Mouse (Mus musculus) MEL (cell line): ENCODE measurements around the gene Rpl29. TPM values are rescaled to one million over a fixed set of nuclear protein-coding genes. Genes with fewer than 3 reads are reported as not detected.

Experiments used
- DNase-seq: peaks from one replicate; pipeline ENCODE4 v3.0.0; 2011; ENCODE audit warnings: low read depth, low spot score
- H3K27ac ChIP-seq: 2 replicates; pipeline ENCODE4 v1.5.1; 2012; ENCODE audit warnings: low read depth, mild to moderate bottlenecking, control low read depth, low read length, moderate library complexity; ENCODE audit not compliant: control insufficient read depth
- H3K27me3 ChIP-seq, 2 experiments: fragments of 150-350 bp in 1 of 2; sonication (generic) in 1 of 2; 2 replicates each; pipeline ENCODE4 v1.6.1; 2012; ENCODE audit warnings: low read length in 2 of 2, mild to moderate bottlenecking in 2 of 2, improper control_type of control experiment in 1 of 2, moderate library complexity in 1 of 2; ENCODE audit not compliant: insufficient read depth in 2 of 2, control insufficient read depth in 1 of 2
- H3K36me3 ChIP-seq, 2 experiments: 2 replicates each; pipeline ENCODE4 v1.6.1; 2012 to 2014; ENCODE audit warnings: low read length in 2 of 2, improper control_type of control experiment in 1 of 2, inconsistent platforms in 1 of 2, mild to moderate bottlenecking in 1 of 2; ENCODE audit not compliant: insufficient read depth in 2 of 2, control insufficient read depth in 1 of 2
- H3K4me1 ChIP-seq, 2 experiments: fragments of 150-350 bp in 1 of 2; sonication (generic) in 1 of 2; 2 replicates each; pipeline ENCODE4 v1.6.1; 2012; ENCODE audit warnings: low read length in 2 of 2, improper control_type of control experiment in 1 of 2, mild to moderate bottlenecking in 1 of 2; ENCODE audit not compliant: insufficient read depth in 2 of 2, control insufficient read depth in 1 of 2
- H3K4me3 ChIP-seq, 2 experiments: fragments of 150-350 bp in 1 of 2; sonication (generic) in 1 of 2; 2 replicates each; pipeline ENCODE4 v1.5.1; 2012; ENCODE audit warnings: low read depth in 2 of 2, low read length in 2 of 2, mild to moderate bottlenecking in 2 of 2, moderate library complexity in 2 of 2, control low read depth in 1 of 2, improper control_type of control experiment in 1 of 2; ENCODE audit not compliant: control insufficient read depth in 1 of 2, insufficient read depth in 1 of 2
- H3K79me2 ChIP-seq: 2 replicates; pipeline ENCODE4 v1.6.1; 2012; ENCODE audit warnings: mild to moderate bottlenecking, low read length, moderate library complexity; ENCODE audit not compliant: control insufficient read depth, poor library complexity, insufficient read depth
- H3K9ac ChIP-seq: 2 replicates; pipeline ENCODE4 v1.6.1; 2012; ENCODE audit warnings: low read depth, mild to moderate bottlenecking, control low read depth, low read length, moderate library complexity; ENCODE audit not compliant: control insufficient read depth, poor library complexity, severe bottlenecking
- H3K9me3 ChIP-seq: fragments of 150-350 bp; sonication (generic); replicated peaks from 2 replicates; pipeline ENCODE4 v1.6.1; 2012; ENCODE audit warnings: mild to moderate bottlenecking, low read length, improper control_type of control experiment, moderate library complexity; ENCODE audit not compliant: insufficient read depth
- CHD2 ChIP-seq: IDR thresholded peaks from 2 replicates; pipeline ENCODE4 v1.6.1; 2011; ENCODE audit warnings: low read length, improper control_type of control experiment
- CTCF ChIP-seq, 3 experiments: IDR thresholded peaks in 2 of 3; conservative IDR thresholded peaks in 1 of 3; 2 replicates each; pipeline ENCODE4 v1.5.1; 2011 to 2012; ENCODE audit warnings: low read length in 3 of 3, low read depth in 2 of 3, mild to moderate bottlenecking in 2 of 3, improper control_type of control experiment in 1 of 3, inconsistent platforms in 1 of 3, mixed read lengths in 1 of 3, moderate library complexity in 1 of 3; ENCODE audit not compliant: control insufficient read depth in 1 of 3, insufficient read depth in 1 of 3, poor library complexity in 1 of 3, severe bottlenecking in 1 of 3
- EP300 ChIP-seq, 2 experiments: IDR thresholded peaks; 2 replicates each; pipeline ENCODE4 v1.6.1; 2011; ENCODE audit warnings: improper control_type of control experiment in 2 of 2, low read length in 2 of 2, low read depth in 1 of 2, mild to moderate bottlenecking in 1 of 2
- JUND ChIP-seq: IDR thresholded peaks from 2 replicates; pipeline ENCODE4 v1.6.1; 2011; ENCODE audit warnings: low read depth, mild to moderate bottlenecking, improper control_type of control experiment, low read length
- KAT2A ChIP-seq: conservative IDR thresholded peaks from 2 replicates; pipeline ENCODE4 v1.6.1; 2012; ENCODE audit warnings: low read depth, low read length, improper control_type of control experiment, inconsistent platforms
- MAFK ChIP-seq: IDR thresholded peaks from 2 replicates; pipeline ENCODE4 v1.6.1; 2011; ENCODE audit warnings: low read depth, mild to moderate bottlenecking, low read length, improper control_type of control experiment, borderline replicate concordance
- MAX ChIP-seq: IDR thresholded peaks from 2 replicates; pipeline ENCODE4 v1.6.1; 2011; ENCODE audit warnings: low read length, improper control_type of control experiment
- MAZ ChIP-seq: IDR thresholded peaks from 2 replicates; pipeline ENCODE4 v1.6.1; 2012; ENCODE audit warnings: low read depth, mild to moderate bottlenecking, inconsistent platforms, low read length, improper control_type of control experiment
- MXI1 ChIP-seq: IDR thresholded peaks from 2 replicates; pipeline ENCODE4 v1.6.1; 2011; ENCODE audit warnings: mild to moderate bottlenecking, low read depth, low read length, improper control_type of control experiment
- NRF1 ChIP-seq: IDR thresholded peaks from 2 replicates; pipeline ENCODE4 v1.6.1; 2014; ENCODE audit warnings: low read depth, mild to moderate bottlenecking, inconsistent platforms, low read length, improper control_type of control experiment, moderate library complexity; ENCODE audit not compliant: poor library complexity, insufficient read depth, severe bottlenecking
- POLR2A ChIP-seq, 2 experiments: IDR thresholded peaks; 2 replicates each; pipeline ENCODE4 v1.6.1; 2011 to 2012; ENCODE audit warnings: low read length in 2 of 2, mild to moderate bottlenecking in 2 of 2, control low read depth in 1 of 2, improper control_type of control experiment in 1 of 2, low read depth in 1 of 2, moderate library complexity in 1 of 2; ENCODE audit not compliant: control insufficient read depth in 1 of 2, insufficient read depth in 1 of 2, poor library complexity in 1 of 2
- POLR2AphosphoS5 ChIP-seq: IDR thresholded peaks from 2 replicates; pipeline ENCODE4 v1.6.1; 2012; ENCODE audit warnings: low read depth, borderline replicate concordance, mild to moderate bottlenecking, inconsistent platforms, low read length, moderate library complexity, mixed read lengths
- SIN3A ChIP-seq: IDR thresholded peaks from 2 replicates; pipeline ENCODE4 v1.6.1; 2012; ENCODE audit warnings: low read length, improper control_type of control experiment, inconsistent platforms
- TAL1 ChIP-seq: IDR thresholded peaks from 2 replicates; pipeline ENCODE4 v1.6.1; 2012; ENCODE audit warnings: mild to moderate bottlenecking, inconsistent platforms, low read length, moderate library complexity, mixed read lengths
- TBP ChIP-seq: IDR thresholded peaks from 2 replicates; pipeline ENCODE4 v1.8.0; 2011; ENCODE audit warnings: low read depth, low read length, improper control_type of control experiment
- TCF12 ChIP-seq: IDR thresholded peaks from 2 replicates; pipeline ENCODE4 v1.6.1; 2014; ENCODE audit warnings: low read depth, mild to moderate bottlenecking, inconsistent platforms, low read length, improper control_type of control experiment, moderate library complexity
- UBTF ChIP-seq: IDR thresholded peaks from 2 replicates; pipeline ENCODE4 v1.6.1; 2012; ENCODE audit warnings: low read depth, mild to moderate bottlenecking, inconsistent platforms, low read length, improper control_type of control experiment, moderate library complexity, borderline replicate concordance; ENCODE audit not compliant: insufficient read depth
- USF1 ChIP-seq: IDR thresholded peaks from 2 replicates; pipeline ENCODE4 v1.6.1; 2014; ENCODE audit warnings: low read depth, mild to moderate bottlenecking, inconsistent platforms, low read length, improper control_type of control experiment, moderate library complexity
- USF2 ChIP-seq, 2 experiments: IDR thresholded peaks; 2 replicates each; pipeline ENCODE4 v1.6.1; 2011 to 2012; ENCODE audit warnings: improper control_type of control experiment in 2 of 2, low read length in 2 of 2, borderline replicate concordance in 1 of 2, inconsistent platforms in 1 of 2, low read depth in 1 of 2, mild to moderate bottlenecking in 1 of 2; ENCODE audit not compliant: insufficient read depth in 1 of 2
- ZC3H11A ChIP-seq: IDR thresholded peaks from 2 replicates; pipeline ENCODE4 v1.6.1; 2012; ENCODE audit warnings: low read depth, mild to moderate bottlenecking, inconsistent platforms, low read length, improper control_type of control experiment
- ZMIZ1 ChIP-seq: IDR thresholded peaks from 2 replicates; pipeline ENCODE4 v1.6.1; 2012; ENCODE audit warnings: low read depth, mild to moderate bottlenecking, inconsistent platforms, low read length, improper control_type of control experiment, moderate library complexity
- ZNF384 ChIP-seq: IDR thresholded peaks from 2 replicates; pipeline ENCODE4 v1.6.1; 2012; ENCODE audit warnings: low read depth, mild to moderate bottlenecking, inconsistent platforms, low read length, improper control_type of control experiment
- polyA plus RNA-seq, 2 experiments: library from polyadenylated mRNA; stranded (reverse) in 1 of 2; unstranded in 1 of 2; fragments of >175 nt in 1 of 2; fragments of >200 nt in 1 of 2; gene quantifications; 2 replicates each; pipeline versions ENCODE4 v1.2.1 to v1.2.4; 2012; ENCODE audit warnings: low replicate concordance in 2 of 2, low read depth in 1 of 2; ENCODE audit not compliant: insufficient read length in 2 of 2, insufficient read depth in 1 of 2, missing spikeins in 1 of 2
- total RNA-seq: library from RNA; depleted of rRNA; stranded (reverse); fragments of 300-350 nt; gene quantifications from 2 replicates; pipeline ENCODE4 v1.2.3, GENCODE M21; 2012

Gene Rpl29
- total and polyA plus RNA-seq, 3 experiments = 60.8 to 761 TPM; not detected in 1

DNA sequence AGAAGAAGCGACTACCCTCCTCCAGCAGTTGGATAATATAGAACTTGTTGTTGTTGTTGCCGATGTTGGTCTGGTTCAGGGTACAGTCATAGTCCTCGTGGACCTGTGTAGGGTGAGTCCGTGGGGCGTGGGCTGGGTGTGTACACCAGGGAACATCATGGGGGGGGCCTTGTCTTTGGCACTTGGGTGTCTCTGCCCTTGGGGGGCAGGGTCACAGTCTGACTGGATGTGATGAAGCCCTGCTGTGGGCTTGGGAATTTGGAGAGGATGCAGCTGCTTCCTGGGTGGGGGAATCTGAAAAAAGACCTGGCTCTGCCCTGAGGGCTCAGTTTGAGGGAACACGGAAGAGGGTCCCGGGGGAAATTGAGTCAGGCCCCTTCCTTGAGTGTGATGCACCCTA is 45.8 kb downstream of the Rpl29 start:
- Histone ChIP-seq H3K36me3 (peaks cover 0 to 3% of the 10 kb centered on the region in 2 experiments; a peak in 3 of 4 replicates), H3K27me3 (no peaks in the 10 kb centered on the region), H3K9ac (peak overlapping the region; percentile 58), H3K27ac (no peak overlapping the region), H3K4me3 (peak overlapping the region; percentile 64 to 97), H3K79me2 (peaks cover 23% of the 10 kb centered on the region), H3K4me1 (peaks cover 0 to 11% of the 10 kb centered on the region in 2 experiments; a peak in 3 of 4 replicates), H3K9me3 (no peaks in the 10 kb centered on the region)
- peak; percentile 76 for DNase-seq
- TF ChIP-seq MAX (no peak), CTCF (IDR thresholded peaks at IDR 0.05 in 2 of 3, conservative IDR thresholded peaks at IDR 0.05 in 1 of 3; ENCODE audit: control insufficient read depth in 1 of 3, insufficient read depth in 1 of 3, low read depth in 2 of 3, low read length in 3 of 3, poor library complexity in 1 of 3, severe bottlenecking in 1 of 3) (no peak), TAL1 (no peak), ZMIZ1 (no peak), UBTF (no peak), NRF1 (no peak), JUND (no peak)

GRCm38 (mm10) chr9:106475663-106476001 is 46.4 kb downstream of the Rpl29 start, which contains the start of gene Rrp9:
Rrp9 (plus strand) TSS chr9:106475963.
- no peak for DNase-seq
- Histone ChIP-seq H3K36me3 (peaks cover 0 to 3% of the 10 kb centered on the region in 2 experiments; a peak in 3 of 4 replicates), H3K9me3 (no peaks in the 10 kb centered on the region), H3K9ac (peak within 1 kb of the TSS; percentile 58), H3K4me3 (peak within 1 kb of the TSS; percentile 64 to 97), H3K27ac (peak within 1 kb of the TSS; percentile 13; the same call in 1 of the 2 replicates), H3K27me3 (no peaks in the 10 kb centered on the region), H3K4me1 (peaks cover 0 to 11% of the 10 kb centered on the region in 2 experiments; a peak in 3 of 4 replicates), H3K79me2 (peaks cover 25% of the 10 kb centered on the region)
- TF ChIP-seq TAL1 (no peak), MXI1 (no peak), SIN3A (no peak), USF1 (no peak)

DNA sequence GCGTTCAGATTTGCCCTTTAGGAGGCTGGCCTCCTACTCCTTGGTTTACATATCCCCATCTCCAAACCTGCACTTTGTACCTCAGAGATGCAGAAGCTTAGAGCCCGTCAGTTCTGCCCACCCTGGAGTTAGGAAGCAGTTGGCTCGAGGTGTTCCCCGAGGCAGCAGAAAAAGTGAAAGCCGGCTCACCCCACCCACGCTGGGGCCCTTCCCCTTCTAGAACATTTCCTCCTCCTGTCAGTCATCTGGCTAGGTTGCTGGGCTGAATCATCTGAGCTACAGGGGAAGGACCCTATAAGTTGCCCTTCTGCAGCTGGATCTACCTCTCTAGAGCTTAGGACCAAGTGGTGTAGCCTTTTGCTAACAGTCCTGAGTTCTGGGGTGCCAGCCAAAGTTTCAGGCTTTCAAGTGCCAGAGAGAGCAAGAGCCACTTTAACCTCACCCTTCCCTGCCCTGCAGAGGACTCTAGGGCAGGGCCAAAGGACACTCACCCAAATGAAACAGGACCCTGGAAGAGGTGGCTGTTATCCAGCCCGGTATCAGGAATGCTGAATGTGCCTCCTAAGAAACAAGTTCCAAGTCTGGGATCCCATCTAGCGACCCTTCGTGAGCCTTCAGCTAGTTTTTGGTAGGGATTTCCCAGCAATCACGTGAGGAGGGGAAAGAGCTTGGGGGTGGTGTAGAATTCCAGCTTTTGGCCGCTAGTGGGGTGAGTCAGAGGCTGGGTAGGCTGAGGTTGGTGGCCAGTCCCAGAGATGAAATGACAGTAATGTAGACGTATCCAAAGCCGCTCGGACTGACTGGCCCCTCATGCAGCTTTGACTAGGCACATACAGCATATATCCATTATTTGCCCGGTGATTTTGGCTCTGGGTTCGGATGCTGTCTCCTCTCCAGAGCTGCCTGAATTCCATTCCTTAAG is 47.0 kb downstream of the Rpl29 start:
- peaks cover 0 to 3% of the 10 kb centered on the region in 2 experiments; a peak in 3 of 4 replicates for H3K36me3 ChIP-seq
- H3K79me2 ChIP-seq = peaks cover 27% of the 10 kb centered on the region
- H3K9me3 ChIP-seq = no peaks in the 10 kb centered on the region
- peak; percentile 86 for DNase-seq
- peak overlapping the region; percentile 64 to 97 for H3K4me3 ChIP-seq
- peaks cover 0 to 11% of the 10 kb centered on the region in 2 experiments; a peak in 3 of 4 replicates for H3K4me1 ChIP-seq
- H3K27me3 ChIP-seq = no peaks in the 10 kb centered on the region
- peak overlapping the region; percentile 13; the same call in 1 of the 2 replicates for H3K27ac ChIP-seq
- peak overlapping the region; percentile 58 for H3K9ac ChIP-seq
- TF ChIP-seq CHD2 (no peak), NRF1 (no peak), ZNF384 (no peak), POLR2AphosphoS5 (no peak), ZC3H11A (no peak), TAL1 (no peak), KAT2A (no peak), TCF12 (no peak), TBP (peak; percentile 18; the same call in 1 of the 2 replicates), MAFK (no peak), MAZ (0 out of 2 replicates have a peak, but pooled peaks have one; percentile 40), POLR2A (IDR thresholded peaks at IDR 0.05; ENCODE audit: control insufficient read depth in 1 of 2, insufficient read depth in 1 of 2, low read depth in 1 of 2, low read length in 2 of 2, poor library complexity in 1 of 2) (no peak; a peak in 1 of 4 replicates), USF2 (IDR thresholded peaks at IDR 0.05; ENCODE audit: borderline replicate concordance in 1 of 2, insufficient read depth in 1 of 2, low read depth in 1 of 2, low read length in 2 of 2) (no peak), EP300 (IDR thresholded peaks at IDR 0.05; ENCODE audit: low read depth in 1 of 2, low read length in 2 of 2) (no peak), MAX (no peak)
